Mouse (Mus musculus) urinary bladder, adult 18-20 months (tissue): Measurements from ENCODE around the gene Gtf2a2.

Experiments
- DNase-seq, 2 experiments: peaks; one replicate each; pipeline ENCODE4 v3.0.0; 2022; ENCODE audit warnings: low spot score in 2 of 2, mixed read lengths in 2 of 2

The Gtf2a2 gene

DNA sequence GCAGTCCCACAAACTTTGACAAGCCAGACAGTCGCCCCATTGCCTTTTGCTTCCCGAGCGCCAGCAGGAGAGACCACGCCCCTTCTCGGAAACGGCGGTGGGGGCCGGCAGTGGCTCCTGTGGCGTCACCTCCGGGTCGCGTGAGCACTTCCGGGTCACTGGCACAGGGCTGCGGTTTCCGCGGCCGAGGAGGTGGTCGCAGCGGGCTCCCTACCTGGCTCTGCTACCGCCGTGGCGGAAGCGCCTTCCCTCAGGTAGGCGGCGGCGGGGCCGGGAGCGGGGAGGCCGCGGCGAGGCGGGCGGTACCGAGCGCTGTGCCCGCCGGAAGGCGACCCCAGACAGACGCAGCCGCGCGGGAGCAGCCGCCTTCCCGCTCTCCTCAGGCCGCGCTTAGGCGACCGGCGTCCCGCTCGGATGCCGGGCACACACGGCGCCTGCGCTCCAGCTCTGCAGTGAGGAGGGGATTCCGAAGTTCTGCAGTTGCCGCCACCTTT is at the start of gene Gtf2a2:
Gene Gtf2a2 (plus strand): TSS at position 143 of the 494 bp plus-strand sequence.
- DNase-seq: peak; percentile 89 to 90

DNA sequence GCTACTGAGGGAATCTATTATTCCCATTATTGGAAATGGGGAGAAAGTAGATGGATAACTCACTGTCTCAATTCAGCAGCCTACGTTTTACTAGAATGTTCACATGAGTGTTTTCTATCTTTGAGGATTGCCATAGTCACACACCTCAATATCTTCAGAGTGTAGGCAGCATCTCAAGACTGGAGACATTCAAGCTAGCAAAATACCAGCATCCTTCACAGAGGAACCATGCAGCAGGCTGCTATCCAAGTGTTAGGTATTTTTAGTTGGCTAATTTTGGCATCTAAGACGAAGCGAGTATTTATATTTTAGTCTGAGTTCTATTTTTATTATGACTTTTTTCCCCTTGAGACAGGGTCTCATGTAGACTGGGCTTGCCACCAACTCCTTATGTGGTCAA is 48.0 kb upstream of the Gtf2a2 start:
- no peak for DNase-seq

DNA sequence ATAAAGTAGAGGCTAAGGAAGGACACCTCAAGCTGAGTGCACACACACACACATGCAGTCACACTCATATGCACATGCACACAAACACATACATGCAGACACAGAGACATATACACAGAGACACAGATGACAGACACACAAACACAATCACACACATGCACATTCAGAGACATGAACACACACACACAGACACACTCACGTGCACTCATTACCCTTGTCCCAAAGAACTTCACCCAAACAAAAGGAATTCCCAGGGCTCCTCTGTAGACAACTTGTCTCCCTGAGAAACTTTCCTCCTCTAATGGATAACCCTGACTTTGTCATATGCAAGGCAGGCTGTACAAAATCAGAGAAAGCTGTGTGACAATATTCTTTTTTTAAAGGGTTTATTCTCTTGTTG is 26.8 kb upstream of the Gtf2a2 start:
- DNase-seq: no peak

DNA sequence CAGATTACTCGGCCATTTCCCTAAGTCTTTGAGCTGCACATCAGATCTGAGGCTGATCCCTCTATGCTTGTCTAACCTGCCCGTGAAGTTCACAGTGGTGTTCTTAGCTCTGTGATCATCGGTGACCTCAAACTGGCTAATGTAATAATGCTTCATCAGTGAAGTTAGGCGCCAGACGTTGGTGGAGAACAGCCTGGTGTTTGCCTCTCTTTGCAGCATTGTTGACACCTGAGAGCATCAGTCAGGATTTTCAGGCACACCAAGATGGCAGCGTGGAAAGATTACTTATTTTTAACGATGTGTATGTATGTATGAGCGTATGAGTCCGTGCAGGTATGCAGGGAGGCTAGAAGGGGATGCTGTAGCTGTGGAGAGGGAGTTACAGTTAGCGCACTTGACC is 26.3 kb upstream of the Gtf2a2 start:
- no peak for DNase-seq

DNA sequence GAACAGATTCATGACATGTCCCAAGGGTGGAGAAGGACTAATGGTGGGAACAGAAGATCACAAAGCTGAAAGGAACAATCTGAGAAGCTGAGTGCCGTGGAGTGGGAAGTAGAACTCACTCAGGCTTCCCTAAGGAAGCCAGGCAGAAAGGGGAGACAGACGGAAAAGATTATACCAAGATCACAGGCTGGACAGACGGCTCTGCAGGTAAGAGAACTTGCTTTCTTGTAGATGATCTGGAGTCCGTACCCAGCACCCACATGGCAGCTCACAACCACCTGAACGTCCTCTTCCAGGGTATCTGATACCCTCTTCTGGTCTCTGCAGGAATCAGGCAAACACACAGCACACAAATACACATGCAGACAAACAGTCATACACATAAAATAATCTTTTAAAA is 25.8 kb upstream of the Gtf2a2 start:
- no peak for DNase-seq

- peak in 1 of 2 experiments; percentile 25 for DNase-seq
Observed at GRCm38 (mm10) chr9:69987579-69987978, 24.8 kb upstream of the Gtf2a2 start.

DNA sequence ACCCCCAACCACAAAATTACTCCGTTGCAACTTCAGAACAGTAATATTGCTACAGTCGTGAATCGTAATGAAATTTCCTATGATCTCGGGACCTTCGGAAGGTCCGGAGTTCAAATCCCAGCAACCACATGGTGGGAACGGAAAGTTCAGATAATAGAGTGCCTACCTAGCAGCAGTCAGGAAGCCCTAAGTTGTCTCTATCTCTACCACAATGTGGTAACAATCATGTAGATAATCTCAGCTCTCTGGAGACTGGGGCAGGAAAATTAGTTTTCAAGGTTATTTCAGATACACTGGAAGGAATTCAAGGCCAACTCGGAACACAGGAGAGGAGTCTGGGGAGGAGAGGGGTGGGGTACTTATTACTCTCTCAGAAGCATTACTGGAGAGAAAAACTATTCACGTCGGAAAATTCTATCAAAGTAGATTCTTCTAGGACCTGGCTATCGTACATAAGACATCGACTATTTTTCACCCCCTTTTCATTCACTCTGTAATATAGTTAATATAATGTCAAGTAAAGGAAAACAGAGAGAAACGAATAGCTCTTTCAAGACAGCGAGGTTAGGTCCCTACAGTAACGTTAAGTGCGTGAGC is 23.5 kb upstream of the Gtf2a2 start:
- no peak for DNase-seq

GRCm38 (mm10) chr9:69989303-69990121 is 22.8 kb upstream of the Gtf2a2 start, which contains the start of gene Bnip2:
Bnip2 (plus strand) TSS chr9:69989466.
- peak; percentile 88 to 93 for DNase-seq

DNA sequence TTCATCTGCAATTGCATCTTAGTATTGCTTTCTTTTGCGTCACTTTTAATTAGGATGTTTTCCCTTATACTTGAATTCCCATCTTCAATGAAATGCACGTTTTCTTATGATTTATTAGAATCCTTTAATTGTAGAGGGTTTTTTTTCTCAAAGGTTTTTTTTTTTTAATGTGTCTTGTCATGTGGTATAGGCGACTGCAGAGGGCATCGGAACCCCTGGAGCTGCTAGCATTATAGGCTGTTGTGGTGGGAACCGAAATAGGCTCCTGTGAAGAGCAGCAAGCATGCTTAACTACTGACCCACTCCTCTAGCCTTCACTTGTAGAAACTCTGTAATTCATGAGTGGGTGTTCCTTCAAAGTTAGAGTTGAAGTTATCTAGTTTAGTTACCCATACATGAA is 22.0 kb upstream of the Gtf2a2 start:
- DNase-seq: no peak

DNA sequence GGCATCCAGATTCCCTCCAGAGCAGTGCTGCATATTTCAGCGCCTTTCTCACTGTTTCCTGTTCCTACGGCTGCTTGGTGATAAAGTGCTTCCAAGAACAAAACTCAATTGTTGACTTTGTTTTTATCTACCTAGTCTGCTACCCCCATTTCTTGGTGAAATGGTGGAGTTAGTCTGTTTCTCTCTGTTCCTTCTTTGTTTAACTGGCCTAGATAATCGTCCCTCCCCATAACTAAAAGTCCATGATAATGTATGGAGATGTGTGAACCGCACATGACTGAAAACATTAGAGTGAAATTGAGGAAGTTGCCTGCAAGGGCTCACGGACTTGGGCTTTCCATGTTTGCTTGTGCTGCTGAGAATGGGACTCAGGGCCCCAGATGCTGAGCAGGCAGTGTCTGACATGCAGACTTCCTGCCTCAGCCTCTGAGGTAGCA is 19.5 kb upstream of the Gtf2a2 start:
- DNase-seq: no peak

GRCm38 (mm10) chr9:69993479-69993878 is 18.9 kb upstream of the Gtf2a2 start:
- DNase-seq: no peak

DNA sequence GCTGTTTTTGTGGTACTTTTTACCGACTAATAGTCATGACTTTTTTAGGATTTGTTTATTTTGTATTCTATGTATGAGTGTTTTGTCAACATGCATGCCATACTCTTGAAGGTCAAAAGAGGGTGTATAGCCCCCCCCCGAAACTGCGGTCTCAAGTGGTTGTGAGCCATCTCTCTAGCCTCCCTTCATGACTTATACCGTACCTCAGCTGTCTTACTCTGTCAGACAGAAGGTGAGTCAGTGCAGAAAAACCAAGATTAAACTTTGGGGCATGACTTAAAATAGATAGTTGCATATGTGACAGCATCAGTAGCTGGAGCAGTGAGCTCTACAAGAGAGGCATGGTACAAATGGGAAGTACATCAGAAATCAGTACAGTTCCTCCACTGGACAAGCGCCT is 17.8 kb upstream of the Gtf2a2 start:
- no peak for DNase-seq

GRCm38 (mm10) chr9:69999318-69999717 is 13.0 kb upstream of the Gtf2a2 start:
- no peak for DNase-seq

GRCm38 (mm10) chr9:70003516-70003915 is 8.8 kb upstream of the Gtf2a2 start:
- DNase-seq: no peak

DNA sequence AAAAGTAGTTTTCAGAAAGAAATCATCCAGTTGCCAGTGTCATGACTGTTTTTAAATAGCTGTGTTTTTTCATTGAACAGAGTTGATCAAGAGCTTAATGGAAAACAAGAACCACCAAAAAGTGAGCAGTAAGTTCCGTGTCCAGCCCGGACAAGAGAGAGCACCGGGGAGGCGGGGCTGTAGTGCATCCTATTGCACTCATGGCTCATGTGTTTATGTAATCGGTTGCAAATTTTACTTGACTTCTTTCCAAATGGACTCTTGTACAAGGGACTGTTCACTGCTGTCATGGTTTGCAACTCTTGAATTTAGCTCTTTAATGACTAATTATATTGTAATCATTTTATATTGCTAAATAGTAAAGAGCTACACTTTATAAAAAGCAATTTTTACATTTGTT is 5.4 kb upstream of the Gtf2a2 start:
- DNase-seq: no peak

DNA sequence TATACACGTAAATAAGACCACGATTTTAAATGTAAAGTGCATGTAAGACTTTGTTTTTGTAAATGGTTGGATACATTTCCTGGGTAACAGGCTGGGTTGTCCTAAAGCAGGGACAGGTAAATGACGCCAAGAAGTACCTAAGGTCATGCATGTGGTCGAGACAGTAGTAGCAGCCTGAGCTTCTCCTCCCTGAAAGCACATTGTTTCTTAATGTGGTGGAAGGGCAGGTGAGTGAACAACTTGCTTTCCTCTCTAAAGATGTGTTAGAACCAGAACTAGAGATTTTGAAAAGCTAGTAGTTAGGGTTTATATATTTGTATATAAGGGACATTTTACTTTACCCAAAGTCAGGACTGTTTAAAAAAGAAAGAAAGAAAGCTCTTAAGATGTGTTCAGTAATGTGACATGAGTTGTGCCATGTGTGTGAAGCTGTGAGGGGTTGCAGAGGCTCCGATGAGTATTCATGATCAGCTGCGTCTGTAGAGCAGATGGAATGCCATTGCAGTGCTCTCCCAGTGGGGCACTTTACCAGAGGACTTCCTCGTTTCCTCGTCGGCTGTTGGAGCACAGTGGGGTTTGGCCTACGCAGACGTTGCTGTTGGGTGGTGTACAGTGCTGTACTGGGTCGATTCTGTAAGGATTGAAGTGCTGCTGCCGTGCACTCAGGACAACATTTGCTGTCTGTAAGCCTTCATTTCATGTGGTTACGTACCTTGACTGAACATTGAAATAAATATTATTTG is 4.7 kb upstream of the Gtf2a2 start:
- DNase-seq: no peak

GRCm38 (mm10) chr9:70009754-70010304 is 2.5 kb upstream of the Gtf2a2 start:
- no peak for DNase-seq

GRCm38 (mm10) chr9:70010781-70011473 is 1.4 kb upstream of the Gtf2a2 start:
- DNase-seq: no peak

GRCm38 (mm10) chr9:70011537-70012407 is 578 bp upstream of the Gtf2a2 start:
- DNase-seq: no peak

GRCm38 (mm10) chr9:70015632-70016031 is 3.3 kb downstream of the Gtf2a2 start:
- no peak for DNase-seq
